Mouse (Mus musculus) left cerebral cortex, adult 18-20 months (tissue): ENCODE data around the gene Evi2b. TPM values are rescaled to one million over a fixed set of nuclear protein-coding genes. Genes with fewer than 3 reads are reported as not detected.
A peak's percentile ranks its signal among the peaks of the same experiment; 100 is the strongest.

ENCODE experiments used
- DNase-seq, 2 experiments: peaks; one replicate each; pipeline ENCODE4 v3.0.0; 2021 to 2022; ENCODE audit warnings: low spot score in 2 of 2, mixed read lengths in 1 of 2
- total RNA-seq, 2 experiments: library from RNA; stranded (reverse); gene quantifications; 2 replicates each; pipeline ENCODE4 v1.2.3; 2021

Evi2b gene
- total RNA-seq, 2 experiments from 2014 or later = 0.59 to 0.74 TPM

GRCm38 (mm10) chr11:79522944-79523343 is 618 bp downstream of the Evi2b start:
- DNase-seq = no peak

GRCm38 (mm10) chr11:79521930-79522329 is 1.6 kb downstream of the Evi2b start:
- DNase-seq = no peak

DNA sequence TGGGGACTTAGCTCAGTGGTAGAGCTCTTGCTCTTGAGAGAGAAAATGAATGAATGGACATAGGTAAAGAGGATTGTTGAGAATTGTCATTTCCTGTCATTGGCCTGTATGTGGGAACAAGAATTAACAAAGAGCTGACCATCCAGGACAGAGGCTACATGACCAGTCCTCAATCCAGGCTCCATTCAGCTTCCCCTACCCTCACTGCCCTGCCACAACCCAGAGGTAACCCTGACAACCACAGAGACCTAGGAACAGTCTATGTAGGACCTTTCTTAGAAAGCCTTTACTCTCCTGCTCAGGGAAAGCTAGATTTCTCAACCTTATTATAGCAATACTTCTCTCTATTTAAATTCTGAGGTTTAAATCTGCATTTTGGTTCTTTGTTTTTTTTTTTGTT is 2.8 kb downstream of the Evi2b start:
- no peak for DNase-seq

- DNase-seq = no peak
Measured at GRCm38 (mm10) chr11:79519878-79520291, 3.7 kb downstream of the Evi2b start.

- DNase-seq = no peak
Measured at GRCm38 (mm10) chr11:79519299-79519698, 4.3 kb downstream of the Evi2b start.

DNA sequence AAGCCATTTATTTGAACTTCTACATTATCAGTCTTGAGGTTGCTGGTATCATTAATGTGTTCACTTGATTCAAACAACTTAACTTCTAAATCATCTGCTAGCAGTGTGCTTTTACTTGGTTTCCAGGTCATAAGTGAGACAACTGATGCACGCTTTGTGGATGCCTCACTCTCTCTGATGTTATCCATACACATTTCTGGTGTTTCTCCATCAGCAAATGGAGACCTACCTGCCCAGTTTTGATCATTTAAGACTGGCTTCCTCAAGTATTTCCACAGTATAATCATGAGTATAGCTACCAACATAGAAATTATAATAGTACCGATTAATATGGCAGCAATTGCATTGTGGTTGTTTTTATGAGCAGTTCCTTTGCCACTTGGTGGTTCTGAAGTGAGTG is 7.8 kb downstream of the Evi2b start:
- no peak for DNase-seq

- no peak for DNase-seq
Measured at GRCm38 (mm10) chr11:79515331-79515730, 8.2 kb downstream of the Evi2b start.

DNA sequence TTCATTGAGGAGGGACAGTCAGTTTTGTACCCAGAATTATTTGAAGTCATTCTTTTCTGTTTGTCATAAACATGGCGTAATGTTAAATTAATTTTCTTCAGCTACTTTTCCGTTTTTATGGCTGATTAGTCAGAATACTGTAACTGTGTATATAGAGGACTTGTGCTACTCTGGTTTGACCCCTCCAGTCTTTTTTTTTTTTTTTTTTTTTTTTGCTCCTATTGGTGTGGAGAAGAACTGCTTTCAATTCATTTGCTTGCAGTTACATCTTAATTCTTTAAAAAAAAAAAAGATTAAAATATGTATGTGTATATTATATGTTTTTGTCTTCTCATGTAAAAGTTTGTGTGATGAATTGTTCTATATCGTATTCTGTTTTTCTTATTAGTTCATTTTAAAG is 11.6 kb downstream of the Evi2b start:
- DNase-seq = no peak

- no peak for DNase-seq
Measured at GRCm38 (mm10) chr11:79504506-79504905, 19.1 kb downstream of the Evi2b start.

DNA sequence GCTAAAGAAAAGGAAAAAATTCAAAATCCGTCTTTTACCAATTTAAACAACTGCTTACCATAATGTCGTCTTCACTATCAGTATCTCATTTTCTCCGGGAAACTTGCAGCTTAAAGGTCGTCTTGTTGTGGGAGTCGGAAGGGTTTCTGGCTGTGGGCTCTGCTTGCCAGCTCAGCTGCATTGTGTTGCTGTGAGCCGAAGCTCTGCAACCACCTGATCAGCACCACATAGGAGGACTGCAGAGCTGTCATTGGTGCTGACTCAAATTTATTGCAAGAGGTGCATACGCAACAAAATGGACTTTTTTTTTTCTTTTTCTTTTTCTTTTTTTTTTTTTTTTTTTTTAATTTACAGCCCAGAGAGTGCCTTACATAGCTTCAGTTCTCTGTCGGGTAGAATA is 19.7 kb downstream of the Evi2b start, which contains the start of gene Omg:
Gene Omg, minus strand, starts transcription at position 240 of the 400 bp plus-strand sequence.
- DNase-seq = peak; percentile 70 to 76

DNA sequence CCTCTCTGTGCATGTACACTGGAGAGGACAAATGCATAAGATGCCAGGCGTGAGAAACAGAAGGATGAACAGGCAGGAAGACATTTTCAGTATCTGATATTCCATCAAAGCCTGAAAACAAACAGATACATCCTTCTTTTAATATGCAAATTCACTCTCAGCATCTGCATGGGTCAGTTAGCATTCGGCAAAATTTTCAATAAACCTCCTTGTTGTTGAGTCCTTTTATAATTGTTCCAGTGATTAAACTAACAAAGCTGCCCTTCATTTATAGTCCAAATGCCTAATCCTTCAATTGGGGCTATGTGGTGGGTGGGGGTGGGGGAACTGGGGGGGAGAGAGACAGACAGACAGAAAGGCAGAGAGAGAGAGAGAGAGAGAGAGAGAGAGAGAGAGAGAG is 20.6 kb downstream of the Evi2b start:
- DNase-seq = no peak

DNA sequence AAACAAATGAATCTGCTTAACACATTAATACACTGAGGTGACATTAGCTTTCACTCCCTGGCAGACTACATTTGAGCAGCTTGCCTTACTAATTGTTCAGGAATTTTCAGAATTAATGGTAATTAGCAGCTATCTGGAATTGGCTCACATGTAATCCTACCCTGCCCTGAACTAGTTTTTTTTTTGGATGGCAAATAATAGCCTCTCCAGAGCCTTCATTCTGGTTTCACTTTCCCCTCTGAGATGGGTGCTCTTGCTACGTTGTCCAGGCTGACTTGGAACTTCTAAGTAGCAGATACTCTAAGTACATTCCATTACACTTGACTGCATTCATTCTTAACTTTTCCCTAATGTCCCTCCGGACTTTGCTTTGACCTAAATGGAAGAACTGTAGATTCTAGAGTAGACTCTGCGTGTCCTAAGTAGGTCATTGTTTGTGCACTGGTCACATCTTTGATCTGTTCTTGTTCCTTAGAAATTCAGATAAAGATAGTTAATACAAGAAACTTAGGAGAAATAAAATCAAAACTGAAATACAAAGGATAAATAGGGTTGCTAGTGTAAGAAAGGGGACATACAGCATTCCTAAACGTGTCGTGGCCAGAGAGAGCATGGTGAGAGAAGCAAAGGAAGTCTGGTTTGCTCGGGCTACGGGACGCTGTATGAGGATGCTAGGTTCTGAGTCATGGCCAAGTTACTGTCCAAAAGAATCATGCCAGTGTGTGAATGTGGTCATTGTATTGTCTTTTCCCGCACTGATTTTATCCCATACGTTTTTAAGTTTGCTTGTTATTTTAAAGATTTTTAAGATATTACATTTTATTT is 28.4 kb downstream of the Evi2b start:
- DNase-seq = no peak

DNA sequence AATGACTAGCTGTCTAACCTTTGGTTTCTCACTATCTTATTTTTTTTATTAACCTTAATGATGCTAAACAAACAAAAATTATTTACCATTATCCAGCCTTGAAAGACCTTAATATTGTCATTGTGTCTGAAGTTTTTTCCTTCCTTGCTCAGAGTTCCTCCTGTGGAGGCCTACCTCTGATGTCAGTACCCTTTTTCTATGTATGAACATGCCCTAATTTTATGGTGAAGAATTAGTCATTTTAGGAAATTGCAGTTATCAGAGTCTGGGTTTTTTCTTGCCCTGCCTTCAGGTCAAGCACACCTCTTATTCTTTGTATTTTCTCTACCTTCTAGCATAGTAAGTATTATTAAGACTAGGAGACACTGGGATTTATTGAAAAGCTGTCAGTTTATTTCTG is 38.8 kb downstream of the Evi2b start:
- no peak for DNase-seq

DNA sequence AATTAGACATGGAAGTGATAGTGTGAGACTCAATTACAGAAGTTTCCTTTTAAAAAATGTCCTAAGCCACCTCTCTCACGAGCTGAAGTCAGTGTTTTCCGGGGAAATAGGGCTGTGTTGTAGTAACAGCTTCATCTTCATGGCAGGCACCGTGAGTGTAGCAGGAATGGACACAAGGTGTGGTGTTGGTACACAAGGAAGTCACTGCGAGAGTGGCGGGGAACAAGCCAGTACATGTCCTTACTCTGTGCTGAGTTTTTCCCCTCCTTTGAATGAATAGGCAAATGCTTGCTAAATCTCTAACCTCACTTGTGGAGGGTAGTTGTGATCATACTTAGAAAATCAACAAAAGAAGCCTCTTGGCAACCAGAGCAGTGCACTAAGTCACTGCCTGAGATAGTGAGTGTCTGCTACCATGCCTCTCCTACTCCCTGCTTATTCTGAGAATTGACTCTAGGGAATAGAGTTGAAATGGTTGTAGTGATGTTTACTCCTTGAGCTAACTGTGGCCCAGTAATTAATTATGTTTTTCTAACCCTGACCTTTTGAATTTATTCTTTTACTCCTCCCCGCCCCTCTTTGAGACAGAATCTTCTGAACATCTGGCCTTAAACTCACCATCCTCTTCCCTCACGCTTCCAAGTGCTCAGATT is 39.6 kb downstream of the Evi2b start:
- no peak for DNase-seq

DNA sequence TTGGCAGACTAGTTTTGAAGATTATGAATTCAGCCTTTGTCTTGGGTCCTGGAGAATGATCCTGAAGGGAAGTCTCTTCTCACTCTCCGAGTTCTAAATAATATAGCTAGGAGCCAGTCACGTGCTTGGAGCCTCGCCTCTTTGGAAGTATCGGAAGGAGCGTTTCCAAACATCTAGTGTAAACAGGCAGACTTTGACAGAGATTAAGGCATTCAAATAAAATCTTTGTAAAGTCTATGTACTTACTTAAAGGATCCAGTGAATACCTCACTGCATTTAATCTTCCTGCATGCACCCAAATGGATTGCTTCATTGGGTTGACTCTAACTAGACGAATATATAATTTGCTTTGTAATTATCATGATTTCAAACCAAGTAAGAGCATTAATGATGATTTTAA is 40.2 kb downstream of the Evi2b start:
- DNase-seq = no peak

DNA sequence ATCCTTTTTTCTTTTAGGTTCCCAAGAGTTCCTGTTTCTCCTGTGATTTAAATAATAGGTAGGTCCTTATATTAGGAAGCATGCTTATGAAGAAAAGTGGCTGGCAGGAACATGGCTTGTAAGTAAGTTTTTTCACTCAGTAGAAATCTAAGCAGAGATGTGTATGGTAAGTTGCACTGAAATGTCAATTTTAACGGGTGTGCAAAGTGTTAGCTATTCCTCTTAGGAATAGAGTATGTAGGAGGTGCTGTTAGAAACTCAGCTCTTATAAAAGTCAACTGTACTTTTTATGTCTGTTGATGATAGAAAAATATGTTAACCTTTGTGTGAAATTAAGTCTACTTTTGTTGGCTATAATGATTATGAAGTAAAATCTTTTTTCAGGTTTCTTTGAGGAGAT is 55.5 kb downstream of the Evi2b start:
- no peak for DNase-seq

Other genes with a start within 250 kb of the Evi2b start
- under 1 TPM in 1 of 2 experiments, not detected in 1; 0.49 TPM for gene Gm9964, start 226.9 kb downstream of the Evi2b start, total RNA-seq
- 100 to 1,000 TPM; 121 to 123 TPM for gene Nf1, start 184.1 kb downstream of the Evi2b start, total RNA-seq
- gene Omg, start 19.7 kb downstream of the Evi2b start, total RNA-seq = 100 to 1,000 TPM in 1 of 2 experiments, 10 to 100 TPM in 1; 96.8 to 101 TPM
- gene Evi2, start 6.8 kb upstream of the Evi2b start, total RNA-seq = not detected
- 10 to 100 TPM; 14.1 to 20.0 TPM for gene Evi2a, start 6.8 kb upstream of the Evi2b start, total RNA-seq
- 100 to 1,000 TPM; 234 to 237 TPM for gene Rab11fip4, start 67.5 kb upstream of the Evi2b start, total RNA-seq